Mouse (Mus musculus) myocyte (in vitro differentiated cells): ENCODE measurements around the gene Zfp182.

Experiments
- CEBPB ChIP-seq: IDR thresholded peaks from 2 replicates; pipeline ENCODE4 v1.6.1; 2011; ENCODE audit warnings: mild to moderate bottlenecking, moderate library complexity; ENCODE audit not compliant: poor library complexity, insufficient read depth, severe bottlenecking
- MYOD1 ChIP-seq, 3 experiments: IDR thresholded peaks; one replicate each; pipeline ENCODE4 v1.6.1; 2011; ENCODE audit warnings: control low read depth in 2 of 3, low read depth in 2 of 3, mild to moderate bottlenecking in 2 of 3, moderate library complexity in 1 of 3; ENCODE audit not compliant: insufficient read length in 2 of 3, control insufficient read depth in 1 of 3
- MYOG ChIP-seq, 3 experiments: IDR thresholded peaks; one replicate each; pipeline ENCODE4 v1.6.1; 2011; ENCODE audit warnings: control low read depth in 2 of 3, low read depth in 2 of 3, mild to moderate bottlenecking in 2 of 3; ENCODE audit not compliant: insufficient read length in 2 of 3, control insufficient read depth in 1 of 3, insufficient read depth in 1 of 3
- POLR2A ChIP-seq: IDR thresholded peaks from one replicate; pipeline ENCODE4 v1.6.1; 2011; ENCODE audit warnings: low read depth, mild to moderate bottlenecking, control low read depth, moderate library complexity; ENCODE audit not compliant: insufficient read length
- POLR2AphosphoS2 ChIP-seq: IDR thresholded peaks from one replicate; pipeline ENCODE4 v1.6.1; 2011; ENCODE audit warnings: low read depth, control low read depth; ENCODE audit not compliant: insufficient read length
- REST ChIP-seq: IDR thresholded peaks from one replicate; pipeline ENCODE4 v1.6.1; 2011; ENCODE audit warnings: mild to moderate bottlenecking, control low read depth, moderate library complexity; ENCODE audit not compliant: insufficient read depth, insufficient read length
- TCF12 ChIP-seq: IDR thresholded peaks from one replicate; pipeline ENCODE4 v1.6.1; 2011; ENCODE audit warnings: mild to moderate bottlenecking, control low read depth; ENCODE audit not compliant: poor library complexity, insufficient read depth, severe bottlenecking
- USF1 ChIP-seq: IDR thresholded peaks from one replicate; pipeline ENCODE4 v1.6.1; 2011; ENCODE audit warnings: low read depth, mild to moderate bottlenecking, control low read depth, moderate library complexity

DNA sequence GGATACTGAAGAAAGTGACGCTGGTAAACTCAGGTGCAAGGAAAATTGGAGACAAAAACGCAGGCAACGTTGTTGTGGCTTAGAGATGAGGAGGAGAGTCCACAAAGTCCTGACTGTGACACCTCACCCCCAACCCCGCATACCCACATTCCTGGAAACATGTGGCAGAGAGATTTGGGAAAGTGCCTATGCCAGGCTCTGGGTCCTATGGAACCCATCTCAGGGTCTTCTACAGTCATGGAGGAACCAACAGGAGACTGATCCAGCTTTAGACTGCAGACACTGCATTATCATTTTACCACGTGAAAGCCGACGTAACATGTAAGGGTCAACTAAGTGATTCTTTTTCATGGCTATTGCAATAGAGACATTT is 27.7 kb upstream of the Zfp182 start:
- TF ChIP-seq POLR2A (no peak), MYOG (IDR thresholded peaks at IDR 0.05; ENCODE audit: control insufficient read depth in 1 of 3, insufficient read depth in 1 of 3, insufficient read length in 2 of 3, low read depth in 2 of 3) (no peak), USF1 (no peak), POLR2AphosphoS2 (no peak), TCF12 (no peak), MYOD1 (IDR thresholded peaks at IDR 0.05; ENCODE audit: control insufficient read depth in 1 of 3, insufficient read length in 2 of 3, low read depth in 2 of 3) (no peak), REST (no peak), CEBPB (no peak)
